Mouse (Mus musculus): Measurements from ENCODE around the gene Homer3. TPM values are rescaled to one million over a fixed set of nuclear protein-coding genes. Genes with fewer than 3 reads are reported as not detected.

Gene Homer3
- total RNA-seq, 2 experiments from 2014 or later, result 0.68 to 1.3 TPM

- 0 out of 2 replicates have a peak, but pooled peaks have one; percentile 10 for ATAC-seq (replicated peaks; ENCODE audit: low FRiP score, poor library complexity, severe bottlenecking)
These were observed 780 bp downstream of the Homer3 start for GRCm38 (mm10) chr8:70283136-70284077.

DNA sequence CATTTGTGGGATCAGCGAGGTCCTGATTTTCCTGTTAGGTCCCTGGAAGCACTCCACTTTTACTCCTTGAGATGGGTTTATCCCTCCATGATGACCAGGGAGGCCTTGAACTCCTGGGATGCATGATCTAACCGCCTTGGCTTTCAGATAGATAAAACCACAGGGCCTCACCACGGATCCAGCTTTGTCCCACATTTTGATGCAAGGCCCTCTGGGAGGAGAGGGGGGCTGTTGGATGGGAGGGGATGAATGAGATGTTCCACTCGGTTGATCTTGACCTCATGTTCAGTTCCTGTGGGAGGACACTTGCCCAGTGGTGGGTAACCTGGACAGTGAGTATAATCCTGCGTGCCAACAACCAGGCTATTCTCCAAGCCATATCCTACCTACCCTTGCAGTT lies 1.8 kb downstream of the Homer3 start:
- ATAC-seq (replicated peaks; ENCODE audit: low FRiP score, poor library complexity, severe bottlenecking), result no peak

GRCm38 (mm10) chr8:70285304-70285703 lies 2.7 kb downstream of the Homer3 start:
- ATAC-seq (replicated peaks; ENCODE audit: low FRiP score, poor library complexity, severe bottlenecking), result no peak

GRCm38 (mm10) chr8:70286737-70287136 lies 4.1 kb downstream of the Homer3 start:
- ATAC-seq (replicated peaks; ENCODE audit: low FRiP score, poor library complexity, severe bottlenecking), result no peak

- no peak for ATAC-seq (replicated peaks; ENCODE audit: low FRiP score, poor library complexity, severe bottlenecking)
These were observed 11.4 kb downstream of the Homer3 start for GRCm38 (mm10) chr8:70293988-70294405.

DNA sequence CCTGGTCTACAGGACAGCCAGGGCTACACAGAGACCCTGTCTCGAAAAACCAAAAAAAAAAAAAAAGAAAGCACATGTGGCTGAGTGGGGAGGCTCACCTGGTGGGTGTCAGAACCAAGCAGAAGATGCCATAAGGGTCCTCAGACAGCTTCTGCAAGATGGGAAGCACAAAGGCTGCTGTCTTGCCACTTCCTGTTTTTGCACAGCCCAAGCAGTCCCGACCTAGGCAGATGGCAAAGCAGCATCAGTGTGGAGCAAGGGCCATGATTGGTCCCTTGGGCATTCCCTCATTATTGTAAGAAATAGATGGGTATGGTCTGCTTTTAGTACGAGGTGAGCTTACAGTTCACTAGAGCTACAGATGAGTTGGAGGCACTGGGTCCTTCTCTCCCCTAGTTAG lies 18.3 kb downstream of the Homer3 start:
- ATAC-seq (replicated peaks; ENCODE audit: low FRiP score, poor library complexity, severe bottlenecking), result no peak

- ATAC-seq (replicated peaks; ENCODE audit: low FRiP score, poor library complexity, severe bottlenecking), result peak; percentile 93
These were observed 19.8 kb downstream of the Homer3 start, which contains the start of the genes Ddx49 and Cope for GRCm38 (mm10) chr8:70302358-70302890. Gene Ddx49, minus strand, starts transcription at chr8:70302489. Gene Cope, plus strand, starts transcription at chr8:70302518.

DNA sequence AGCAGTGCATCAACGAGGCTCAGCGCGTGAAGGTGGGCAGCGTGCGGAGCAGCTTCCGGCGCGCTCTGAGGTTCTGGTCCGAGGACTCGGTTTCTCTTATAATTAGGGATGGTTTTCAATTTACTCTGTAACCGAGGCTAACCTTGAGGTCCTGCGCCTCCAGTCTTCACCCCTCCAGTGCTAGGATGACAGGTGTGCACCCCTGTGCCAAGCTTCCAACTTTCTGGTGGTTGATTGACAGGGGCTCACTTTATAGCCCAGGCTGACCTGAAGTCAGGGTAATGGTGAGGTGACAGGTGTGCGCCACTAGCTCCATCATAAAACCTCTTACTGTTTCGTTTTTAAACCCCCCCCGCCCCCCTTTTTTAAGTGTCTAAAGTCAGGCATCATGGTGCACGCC lies 20.3 kb downstream of the Homer3 start:
- no peak; the same call in 1 of the 2 replicates for ATAC-seq (replicated peaks; ENCODE audit: low FRiP score, poor library complexity, severe bottlenecking)

DNA sequence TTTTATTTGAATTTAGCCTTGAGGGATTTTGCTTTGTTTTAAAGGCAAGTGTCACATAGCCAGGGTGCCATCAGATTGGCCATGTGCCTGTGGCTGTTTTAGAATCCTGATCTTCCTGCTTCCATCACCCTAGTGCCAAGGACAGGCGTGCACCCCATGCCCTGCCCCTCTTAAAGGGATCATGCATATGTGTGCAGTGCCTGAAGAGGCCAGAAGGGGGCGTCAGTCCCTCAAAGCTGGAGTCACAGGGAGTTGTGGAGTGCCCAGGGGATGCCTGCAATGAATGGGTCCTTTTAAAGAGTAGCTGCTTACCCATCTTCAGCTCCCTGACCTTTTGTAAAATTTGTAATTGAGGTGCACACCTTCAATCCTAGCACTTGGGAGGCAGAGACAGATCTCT lies 26.7 kb downstream of the Homer3 start:
- no peak for ATAC-seq (replicated peaks; ENCODE audit: low FRiP score, poor library complexity, severe bottlenecking)

DNA sequence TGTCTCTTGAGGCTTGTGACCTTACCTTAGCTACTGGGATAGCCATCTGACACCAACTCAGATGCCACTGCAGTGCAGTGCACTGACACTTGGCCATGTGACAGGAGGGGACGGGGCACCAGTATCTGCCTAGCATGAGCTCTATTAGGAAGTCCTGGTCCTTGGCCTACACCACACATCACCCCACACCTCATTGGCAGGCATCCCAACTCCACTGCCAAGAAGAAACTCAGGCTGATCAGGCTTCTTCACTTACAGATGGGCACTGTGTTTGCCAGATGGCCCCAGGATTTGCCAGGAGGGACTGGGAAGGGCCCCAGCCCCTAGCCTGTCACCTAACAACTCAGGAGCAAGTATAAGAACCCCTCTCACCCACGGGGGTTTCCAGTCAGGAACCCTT lies 30.8 kb downstream of the Homer3 start:
- no peak for ATAC-seq (replicated peaks; ENCODE audit: low FRiP score, poor library complexity, severe bottlenecking)

GRCm38 (mm10) chr8:70315624-70316510 lies 33.2 kb downstream of the Homer3 start, which contains the start of gene Cers1:
Gene Cers1, plus strand, starts transcription at chr8:70315775.
- ATAC-seq (replicated peaks; ENCODE audit: low FRiP score, poor library complexity, severe bottlenecking), result no peak

DNA sequence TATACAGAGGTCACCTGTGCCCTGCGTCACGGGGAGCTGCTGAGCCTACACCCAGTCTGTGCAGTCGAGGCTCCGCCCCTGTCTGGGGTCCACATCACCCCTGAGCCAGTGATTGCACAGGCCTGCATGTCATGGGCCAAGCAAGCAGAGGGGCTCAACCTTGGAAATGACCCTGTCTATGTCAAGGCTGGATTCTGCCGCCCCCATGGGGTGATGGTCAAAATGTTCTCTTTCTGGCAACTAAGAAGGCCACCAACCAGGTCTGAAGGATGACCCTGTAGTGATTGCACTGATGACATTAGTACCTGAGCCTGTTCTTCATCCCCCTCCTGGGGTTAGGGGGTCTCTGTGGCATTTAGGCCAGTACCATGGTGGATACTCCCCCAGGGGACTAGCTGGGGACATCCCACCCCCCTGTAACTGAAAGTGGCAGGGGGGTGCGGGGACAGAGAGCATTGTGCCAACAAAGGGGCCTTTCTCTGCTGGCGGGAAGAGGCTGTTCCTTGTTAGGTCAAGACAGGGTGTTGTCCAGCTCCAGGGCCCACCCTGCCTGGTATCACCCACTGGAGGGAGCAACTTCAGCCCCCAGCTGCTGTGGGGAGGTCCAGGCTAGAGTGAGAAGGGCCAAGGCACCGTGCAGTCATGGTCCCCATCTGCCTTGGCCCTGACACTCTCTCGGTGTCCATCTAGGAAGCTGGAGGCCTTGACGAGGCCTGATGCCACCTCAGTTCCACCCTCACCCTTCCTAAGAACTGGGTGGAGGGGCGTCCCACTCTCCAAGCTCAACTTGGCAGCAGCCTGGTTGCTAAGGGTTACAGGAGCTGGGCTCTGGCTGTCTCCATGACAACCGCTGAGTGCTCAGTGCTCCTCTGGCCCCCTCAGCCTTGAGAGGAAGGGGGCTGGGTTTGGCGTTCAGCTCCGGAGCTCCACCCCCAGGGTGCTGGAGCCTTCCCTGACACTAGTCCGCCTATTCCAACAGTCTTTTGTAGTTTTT lies 34.2 kb downstream of the Homer3 start:
- ATAC-seq (replicated peaks; ENCODE audit: low FRiP score, poor library complexity, severe bottlenecking), result no peak

DNA sequence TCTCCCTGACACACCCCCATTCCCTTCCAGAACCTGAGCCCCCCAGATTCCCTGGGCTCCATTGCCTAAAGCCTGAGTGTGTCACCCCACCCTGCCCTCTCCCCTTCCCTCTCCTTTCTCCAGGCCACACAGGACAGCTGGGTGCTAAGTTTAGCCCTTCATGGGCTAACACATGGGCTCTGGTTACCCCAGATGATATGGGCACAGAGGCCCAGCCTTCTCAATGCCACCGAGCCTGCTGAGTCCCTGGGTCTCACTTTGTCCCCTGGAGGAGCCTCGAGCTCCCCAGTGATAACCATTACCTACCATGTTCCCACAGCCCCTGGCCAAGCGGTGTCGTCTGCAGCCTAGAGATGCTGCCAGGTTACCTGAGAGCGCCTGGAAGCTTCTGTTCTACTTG lies 35.2 kb downstream of the Homer3 start:
- ATAC-seq (replicated peaks; ENCODE audit: low FRiP score, poor library complexity, severe bottlenecking), result no peak

GRCm38 (mm10) chr8:70323716-70324115 lies 41.1 kb downstream of the Homer3 start:
- ATAC-seq (replicated peaks; ENCODE audit: low FRiP score, poor library complexity, severe bottlenecking), result no peak

DNA sequence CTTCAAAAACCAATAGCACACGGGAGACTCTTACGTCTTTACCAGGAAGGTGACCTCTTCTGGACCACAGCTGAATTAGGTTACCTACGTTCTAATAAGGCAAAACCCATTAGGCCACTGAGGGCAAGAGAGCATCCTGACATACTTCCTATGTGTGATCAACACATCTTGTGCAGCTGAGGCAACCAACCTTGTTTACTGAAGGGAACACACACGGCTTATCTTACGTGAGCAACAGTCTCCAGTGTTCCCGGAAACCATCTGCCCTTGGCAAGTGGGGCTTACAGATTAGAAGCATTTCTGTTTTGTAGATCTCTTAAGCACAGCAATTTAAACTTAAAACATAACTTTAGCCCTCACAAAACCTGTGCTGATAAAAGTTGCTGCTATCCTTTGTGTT lies 44.9 kb downstream of the Homer3 start:
- ATAC-seq (replicated peaks; ENCODE audit: low FRiP score, poor library complexity, severe bottlenecking), result peak; percentile 87

- no peak for ATAC-seq (replicated peaks; ENCODE audit: low FRiP score, poor library complexity, severe bottlenecking)
These were observed 46.7 kb downstream of the Homer3 start, which contains the start of gene Gdf1 for GRCm38 (mm10) chr8:70329124-70329834. Gene Gdf1, plus strand, starts transcription at chr8:70329817.

DNA sequence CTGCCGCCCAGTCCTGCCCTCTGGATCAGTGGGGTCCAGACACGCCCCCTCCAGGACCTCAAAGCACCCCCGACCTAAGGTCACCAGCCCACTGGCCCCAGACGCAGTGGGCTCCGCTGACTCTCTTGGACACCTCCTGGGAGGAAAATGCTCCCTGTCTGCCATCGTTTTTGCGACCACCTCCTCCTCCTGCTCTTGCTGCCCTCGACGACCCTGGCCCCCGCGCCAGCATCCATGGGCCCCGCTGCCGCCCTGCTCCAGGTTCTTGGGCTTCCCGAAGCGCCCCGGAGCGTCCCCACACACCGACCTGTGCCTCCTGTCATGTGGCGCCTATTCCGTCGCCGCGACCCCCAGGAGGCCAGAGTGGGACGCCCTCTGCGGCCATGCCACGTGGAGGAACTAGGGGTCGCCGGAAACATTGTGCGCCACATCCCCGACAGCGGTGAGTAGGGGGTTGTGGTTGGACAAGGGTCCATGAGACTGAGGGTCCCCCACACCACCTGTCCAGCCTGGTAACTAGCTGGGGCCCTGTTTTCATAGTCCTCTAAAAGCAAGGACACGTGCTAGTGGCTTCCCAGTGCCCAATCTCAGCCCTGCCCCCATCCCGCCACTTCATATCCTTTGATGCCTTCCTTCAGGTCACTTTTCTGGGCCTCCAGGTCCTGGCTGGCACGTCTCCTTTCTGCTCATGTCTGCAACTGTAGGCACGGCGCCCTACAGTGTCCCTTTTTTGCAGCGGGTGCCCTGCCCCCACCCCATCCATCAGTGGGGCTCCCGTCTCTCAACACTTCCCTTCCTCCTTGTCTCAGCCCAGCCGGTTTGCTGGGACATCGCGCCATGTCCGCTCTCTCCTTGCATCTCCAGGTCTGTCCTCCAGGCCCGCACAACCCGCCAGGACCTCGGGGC lies 47.5 kb downstream of the Homer3 start:
- ATAC-seq (replicated peaks; ENCODE audit: low FRiP score, poor library complexity, severe bottlenecking), result no peak
